Mouse (Mus musculus): Measurements from ENCODE around the gene Zfp637. TPM values are rescaled to one million over a fixed set of nuclear protein-coding genes. Genes with fewer than 3 reads are reported as not detected.
"Not testable (repeated sequence)": the region's sequence is repeated elsewhere in the genome, so short reads cannot be mapped to it uniquely, and the experiment has no call there.

Gene Zfp637
- total RNA-seq, 2 experiments from 2014 or later = 21.2 to 24.8 TPM

DNA sequence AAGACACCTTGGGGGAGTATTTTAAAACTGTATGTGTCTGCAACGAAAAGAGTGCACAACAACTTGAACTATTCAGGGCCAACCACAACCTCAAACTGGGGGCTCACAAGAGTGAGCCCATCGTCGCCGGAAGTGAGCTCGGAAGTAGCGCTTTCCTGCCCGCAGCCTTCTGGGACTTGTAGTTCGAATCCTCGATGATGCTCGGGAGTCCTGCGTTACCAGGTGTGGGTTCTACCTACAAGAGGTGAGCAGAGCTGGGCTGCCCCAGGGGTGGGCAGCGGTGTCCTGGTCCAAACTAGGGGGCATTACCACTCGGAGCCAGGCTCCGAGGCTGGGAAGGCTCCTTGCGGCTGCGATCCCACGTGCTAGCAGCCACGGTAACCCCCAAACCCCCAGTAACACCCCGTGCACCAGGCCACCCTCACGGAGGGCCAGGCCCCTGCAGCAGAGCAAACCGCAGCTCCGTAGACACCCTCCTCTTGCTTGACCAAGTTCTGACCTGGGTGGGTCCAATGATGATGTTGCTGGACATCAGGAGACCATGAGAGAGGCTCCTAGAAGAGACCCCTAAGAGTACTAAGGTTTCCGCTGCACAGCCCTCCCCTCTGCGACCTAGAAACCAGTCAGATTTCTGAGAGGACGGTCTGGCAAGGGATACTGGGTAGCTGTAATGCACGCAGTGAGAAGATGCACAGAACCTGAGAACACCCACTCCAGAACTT, 22.1 kb downstream of the Zfp637 start:
- peak; percentile 96 for ATAC-seq (replicated peaks; ENCODE audit: poor library complexity, severe bottlenecking)

DNA sequence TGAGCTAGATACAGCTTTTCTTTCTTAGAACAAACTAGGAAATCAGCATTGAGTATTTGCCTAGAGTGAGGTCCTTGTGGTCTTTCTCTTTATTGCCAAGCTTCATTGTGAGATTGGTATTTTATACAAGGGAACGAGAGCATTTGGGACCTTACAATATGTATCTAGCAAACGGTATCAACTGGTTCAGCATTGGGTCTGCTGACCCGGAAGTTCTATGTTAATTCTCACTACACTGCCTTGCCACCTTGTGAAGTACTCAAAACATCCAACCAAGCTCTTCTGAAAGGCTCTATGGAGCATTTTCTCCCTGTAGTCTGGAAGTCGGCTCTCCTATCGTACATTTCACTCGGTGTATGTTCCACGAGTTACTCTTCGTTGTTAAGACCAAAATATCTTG, 22.8 kb downstream of the Zfp637 start:
- ATAC-seq (replicated peaks; ENCODE audit: poor library complexity, severe bottlenecking) = no peak

GRCm38 (mm10) chr6:117868187-117868586, 27.2 kb downstream of the Zfp637 start:
- ATAC-seq (replicated peaks; ENCODE audit: poor library complexity, severe bottlenecking) = no peak

DNA sequence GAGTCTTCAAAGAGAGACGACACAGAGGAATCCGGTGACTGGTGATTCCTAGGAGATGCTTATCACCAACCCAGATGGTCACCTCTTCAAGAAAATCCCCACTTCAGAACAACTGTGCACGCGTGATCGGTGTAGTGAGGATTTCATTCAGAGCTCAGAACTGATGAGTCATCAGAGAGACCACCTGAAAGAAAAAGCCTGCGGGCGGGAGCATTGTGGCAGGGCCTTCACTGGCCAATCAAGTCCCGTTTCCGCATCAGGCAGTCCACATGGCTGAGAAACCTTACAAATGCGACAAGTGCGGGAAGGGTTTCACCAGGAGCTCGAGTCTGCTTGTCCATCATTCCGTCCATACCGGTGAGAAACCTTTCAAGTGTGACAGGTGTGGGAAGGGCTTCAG, 30.1 kb downstream of the Zfp637 start:
- no peak for ATAC-seq (replicated peaks; ENCODE audit: poor library complexity, severe bottlenecking)

DNA sequence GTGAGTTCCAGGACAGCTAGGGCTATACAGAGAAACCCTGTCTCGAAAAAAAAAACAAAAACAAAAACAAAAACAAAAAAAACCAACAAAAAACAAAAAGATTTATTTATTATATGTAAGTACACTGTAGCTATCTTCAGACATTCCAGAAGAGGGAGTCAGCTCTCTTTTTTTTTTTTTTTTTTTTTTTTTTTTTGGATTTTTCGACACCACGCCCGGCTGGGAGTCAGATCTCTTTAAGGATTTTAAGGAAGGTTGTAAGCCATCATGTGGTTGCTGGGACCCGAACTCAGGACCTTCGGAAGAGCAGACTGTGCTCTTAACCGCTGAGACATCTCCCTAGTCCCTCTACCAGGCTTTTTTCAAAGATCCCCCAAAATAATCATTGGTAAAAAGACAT, 32.5 kb downstream of the Zfp637 start:
- ATAC-seq (replicated peaks; ENCODE audit: poor library complexity, severe bottlenecking) = not testable (repeated sequence)

DNA sequence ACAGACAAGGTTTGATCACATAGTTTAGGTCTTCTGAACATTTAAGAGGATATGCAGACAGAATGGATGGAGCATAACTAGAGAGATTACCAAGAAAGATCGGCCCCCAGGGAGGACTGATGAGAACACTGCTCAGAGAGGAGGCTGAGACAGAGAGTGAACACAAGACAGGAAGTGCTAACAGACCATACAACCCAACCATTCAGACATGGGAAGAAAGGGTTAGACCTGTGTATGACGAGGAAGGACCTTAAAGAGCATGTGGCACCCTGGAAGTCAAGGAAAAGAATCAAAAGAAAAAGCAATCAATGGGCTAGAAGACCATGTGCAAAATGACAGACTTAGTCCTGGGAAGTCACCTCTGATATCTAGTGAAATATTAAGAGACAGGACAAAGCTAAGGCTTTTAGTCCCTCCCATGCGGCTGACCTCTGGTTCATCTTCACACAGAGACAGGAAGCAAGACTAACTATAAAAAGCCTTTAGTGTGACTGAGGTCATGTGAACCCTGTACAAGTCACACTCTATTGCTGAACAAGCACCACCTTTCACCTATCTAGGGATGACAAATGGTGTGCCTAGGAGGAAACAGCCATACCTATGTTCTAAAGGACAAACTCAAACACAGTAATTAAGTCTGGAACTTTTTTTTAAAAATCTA, 33.8 kb downstream of the Zfp637 start:
- ATAC-seq (replicated peaks; ENCODE audit: poor library complexity, severe bottlenecking) = no peak

- peak; percentile 47 for ATAC-seq (replicated peaks; ENCODE audit: poor library complexity, severe bottlenecking)
Observed at GRCm38 (mm10) chr6:117878700-117879407, 37.9 kb downstream of the Zfp637 start.

GRCm38 (mm10) chr6:117879408-117880115, 38.6 kb downstream of the Zfp637 start:
- ATAC-seq (replicated peaks; ENCODE audit: poor library complexity, severe bottlenecking) = peak; percentile 70

DNA sequence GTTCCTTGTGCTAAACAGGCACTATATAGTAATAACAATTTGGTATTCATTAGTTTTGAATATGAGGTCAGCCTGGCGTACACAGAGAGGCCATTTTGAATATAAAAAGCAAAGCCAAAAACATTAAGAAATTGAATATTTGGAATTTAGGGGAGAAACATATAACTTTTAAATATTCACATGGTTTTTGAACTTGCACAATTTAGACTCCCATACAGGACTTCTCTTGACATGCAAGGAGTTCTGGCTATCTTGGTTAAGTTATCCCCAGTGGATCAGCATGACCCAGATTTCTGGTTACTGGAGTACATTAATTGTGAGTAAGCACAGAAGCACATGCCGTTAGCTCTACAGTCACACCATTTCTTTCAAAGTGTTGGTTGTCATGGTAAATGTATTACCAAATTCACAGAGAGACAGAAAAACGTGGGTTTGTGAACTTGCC, 39.4 kb downstream of the Zfp637 start:
- ATAC-seq (replicated peaks; ENCODE audit: poor library complexity, severe bottlenecking) = no peak

DNA sequence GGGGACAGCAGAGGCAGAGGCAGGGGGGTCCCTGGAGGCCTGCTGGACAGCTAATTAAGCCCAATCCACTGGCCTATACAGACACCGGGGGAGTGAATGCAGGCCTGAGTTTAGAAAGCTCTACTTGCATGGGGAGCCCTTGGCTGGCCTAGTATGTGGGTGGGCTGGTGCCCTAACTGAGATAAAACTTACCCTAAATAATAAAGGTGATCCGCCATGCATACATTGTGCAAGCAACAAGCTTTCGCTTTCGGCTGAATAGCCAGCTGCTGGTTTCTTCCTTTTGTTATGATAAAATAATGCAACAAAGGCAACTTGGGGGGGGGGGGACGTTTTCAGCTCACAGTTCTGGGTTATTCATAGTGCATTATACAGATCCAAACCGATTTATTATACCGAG, 40.2 kb downstream of the Zfp637 start:
- no peak for ATAC-seq (replicated peaks; ENCODE audit: poor library complexity, severe bottlenecking)

DNA sequence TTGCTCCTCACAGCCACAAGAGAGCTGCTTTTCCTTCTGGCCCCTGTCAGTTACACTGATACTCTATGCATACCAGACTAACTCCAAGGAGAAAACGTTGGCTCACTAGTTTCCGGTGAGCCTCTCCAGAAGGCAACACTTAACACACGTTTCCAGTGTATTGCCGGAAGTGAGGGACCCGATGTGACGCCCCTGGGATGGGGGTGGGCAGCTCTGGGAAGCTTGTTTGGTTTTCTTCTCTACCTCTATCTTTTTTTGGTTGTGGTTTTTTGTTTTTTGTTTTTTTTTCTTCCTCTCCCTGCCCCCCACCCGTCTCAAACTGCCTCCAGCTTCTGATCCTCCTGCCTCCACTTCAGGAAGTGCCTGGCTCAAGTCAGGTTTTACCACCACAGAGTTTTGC, 41.0 kb downstream of the Zfp637 start:
- ATAC-seq (replicated peaks; ENCODE audit: poor library complexity, severe bottlenecking) = peak; percentile 55

GRCm38 (mm10) chr6:117885943-117886342, 45.0 kb downstream of the Zfp637 start:
- ATAC-seq (replicated peaks; ENCODE audit: poor library complexity, severe bottlenecking) = no peak

GRCm38 (mm10) chr6:117888032-117888431, 47.1 kb downstream of the Zfp637 start:
- ATAC-seq (replicated peaks; ENCODE audit: poor library complexity, severe bottlenecking) = no peak

GRCm38 (mm10) chr6:117888642-117889096, 47.7 kb downstream of the Zfp637 start:
- no peak for ATAC-seq (replicated peaks; ENCODE audit: poor library complexity, severe bottlenecking)

- peak; percentile 8; the same call in 1 of the 2 replicates for ATAC-seq (replicated peaks; ENCODE audit: poor library complexity, severe bottlenecking)
Observed at GRCm38 (mm10) chr6:117890257-117890656, 49.3 kb downstream of the Zfp637 start.

GRCm38 (mm10) chr6:117891369-117892160, 50.6 kb downstream of the Zfp637 start:
- ATAC-seq (replicated peaks; ENCODE audit: poor library complexity, severe bottlenecking) = peak; percentile 86

DNA sequence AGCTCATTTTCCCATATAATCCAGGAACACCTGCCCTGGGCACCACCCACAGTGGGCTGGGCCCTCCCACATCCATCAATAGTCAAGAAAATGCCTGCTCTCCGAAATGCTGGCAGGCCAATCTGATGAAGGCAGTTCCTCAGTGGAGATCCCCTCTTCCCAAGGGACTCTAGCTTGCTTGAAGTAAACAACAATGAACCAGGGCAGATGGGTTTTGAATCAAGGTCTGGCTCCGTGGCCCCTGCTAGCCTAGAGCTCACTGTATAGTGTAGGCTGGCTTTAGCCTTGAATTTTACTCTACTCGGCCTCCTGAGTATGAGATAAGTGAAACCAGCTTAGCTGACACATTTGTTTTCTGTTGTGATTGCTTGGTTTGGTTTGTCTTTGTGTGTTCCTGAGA, 51.4 kb downstream of the Zfp637 start:
- ATAC-seq (replicated peaks; ENCODE audit: poor library complexity, severe bottlenecking) = no peak

- peak; percentile 68 for ATAC-seq (replicated peaks; ENCODE audit: poor library complexity, severe bottlenecking)
Observed at GRCm38 (mm10) chr6:117893435-117893834, 52.5 kb downstream of the Zfp637 start.
